Mouse (Mus musculus): Measurements from ENCODE around the gene Smurf1. TPM values are rescaled to one million over a fixed set of nuclear protein-coding genes. Genes with fewer than 3 reads are reported as not detected.

The Smurf1 gene
- total and polyA plus RNA-seq, 3 experiments = 3.1 to 7.2 (median 4.3) TPM

DNA sequence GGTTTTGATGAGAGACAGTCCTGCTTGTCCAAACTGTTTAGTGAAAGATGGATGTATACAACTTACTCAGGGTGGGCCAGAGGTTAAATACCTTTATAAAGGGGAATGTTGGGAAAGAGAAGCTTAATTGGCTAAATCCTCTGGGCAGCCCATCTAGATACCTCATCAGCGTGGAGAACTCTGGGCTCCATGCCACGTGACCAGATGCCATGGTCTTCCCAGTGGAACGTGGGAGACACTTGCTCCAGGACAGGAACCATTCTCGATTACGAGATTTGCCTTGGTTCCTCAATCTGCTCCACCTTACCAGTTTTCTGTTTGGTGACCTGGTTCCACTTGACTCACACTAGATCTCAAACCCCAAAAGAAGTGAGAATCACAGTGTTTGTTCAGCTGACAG lies 116.9 kb downstream of the Smurf1 start:
- Histone ChIP-seq H3K4me1 (ENCODE audit: control insufficient read depth in 1 of 2, insufficient read depth in 2 of 2) (no peaks in the 10 kb centered on the region), H3K27ac (ENCODE audit: insufficient read depth, low read depth) (no peak overlapping the region), H3K27me3 (replicated peaks) (no peaks in the 10 kb centered on the region), H3K79me2 (replicated peaks; ENCODE audit: control insufficient read depth, extremely low read depth, insufficient read depth, poor library complexity, severe bottlenecking) (no peaks in the 10 kb centered on the region), H3K9me3 (replicated peaks; ENCODE audit: low read length) (no peaks in the 10 kb centered on the region), H3K9ac (ENCODE audit: insufficient read depth, low read depth) (no peak overlapping the region), H3K4me2 (ENCODE audit: insufficient read depth, low read depth, poor library complexity, severe bottlenecking) (no peak overlapping the region), H3K36me3 (replicated peaks in 1 of 2; ENCODE audit: control insufficient read depth in 1 of 2, insufficient read depth in 1 of 2, low read length in 1 of 2) (peaks cover 84 to 95% of the 10 kb centered on the region in 2 experiments), H3K4me3 (replicated peaks in 1 of 3; ENCODE audit: low read depth in 2 of 3, low read length in 2 of 3, poor library complexity in 1 of 3) (no peak overlapping the region)
- DNase-seq (ENCODE audit: extremely low read depth) = no peak
- TF ChIP-seq NELFE (IDR thresholded peaks at IDR 0.05; ENCODE audit: low read depth, low read length) (no peak), MAX (IDR thresholded peaks at IDR 0.05; ENCODE audit: low read length) (no peak), JUN (IDR thresholded peaks at IDR 0.05; ENCODE audit: insufficient read depth, low read depth, low read length) (no peak), RCOR1 (conservative IDR thresholded peaks at IDR 0.05; ENCODE audit: low read depth, low read length) (no peak), USF2 (conservative IDR thresholded peaks at IDR 0.05; ENCODE audit: low read depth, low read length) (no peak), ETS1 (conservative IDR thresholded peaks at IDR 0.05; ENCODE audit: low read depth, low read length) (no peak), ZNF384 (IDR thresholded peaks at IDR 0.05; ENCODE audit: low read depth, low read length) (no peak), SIN3A (IDR thresholded peaks at IDR 0.05; ENCODE audit: low read length) (no peak), SMC3 (IDR thresholded peaks at IDR 0.05; ENCODE audit: low read depth, low read length) (no peak), UBTF (IDR thresholded peaks at IDR 0.05; ENCODE audit: low read depth, low read length) (no peak), ZC3H11A (IDR thresholded peaks at IDR 0.05; ENCODE audit: low read depth, low read length) (no peak), CHD1 (IDR thresholded peaks at IDR 0.05; ENCODE audit: low read depth, low read length) (no peak), KAT2A (IDR thresholded peaks at IDR 0.05; ENCODE audit: insufficient replicate concordance, low read length) (no peak), ZMIZ1 (IDR thresholded peaks at IDR 0.05; ENCODE audit: low read depth, low read length) (no peak)
- dilution Hi-C loops (cut with MboI; ENCODE audit: extremely low pct_ligation_motif_present, extremely low pct_unique_long_range_greater_than_20kb, low sequenced_read_pairs) (no loop called here), in situ Hi-C loops (cut with MboI; ENCODE audit: low pct_ligation_motif_present, low pct_unique_long_range_greater_than_20kb, low sequenced_read_pairs) (no loop called here)

DNA sequence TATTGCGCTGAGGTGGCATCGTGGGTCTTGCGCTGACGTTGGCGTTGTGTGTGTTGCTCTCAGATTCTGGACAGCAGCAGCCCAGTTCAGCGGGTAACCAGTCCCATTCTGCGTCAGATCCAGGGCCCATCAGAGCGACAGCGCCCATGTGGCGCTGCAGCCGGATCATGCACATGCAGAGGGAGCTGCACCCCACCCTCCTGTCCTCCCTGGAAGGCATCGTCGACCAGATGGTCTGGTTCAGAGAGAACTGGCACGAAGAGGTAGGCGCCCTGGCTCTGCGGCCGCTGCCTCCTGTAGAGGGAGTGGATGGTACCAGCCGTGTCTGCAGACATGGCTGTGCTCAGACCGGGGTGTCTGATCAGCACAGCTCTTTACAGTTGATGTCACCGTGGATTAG lies 120.3 kb downstream of the Smurf1 start:
- peaks cover 89 to 97% of the 10 kb centered on the region in 2 experiments for H3K36me3 ChIP-seq (replicated peaks in 1 of 2; ENCODE audit: control insufficient read depth in 1 of 2, insufficient read depth in 1 of 2, low read length in 1 of 2)
- TF ChIP-seq CHD1 (IDR thresholded peaks at IDR 0.05; ENCODE audit: low read depth, low read length) (no peak), ZNF384 (IDR thresholded peaks at IDR 0.05; ENCODE audit: low read depth, low read length) (no peak), NELFE (IDR thresholded peaks at IDR 0.05; ENCODE audit: low read depth, low read length) (no peak), IRF4 (IDR thresholded peaks at IDR 0.05; ENCODE audit: low read depth, low read length) (no peak), GABPA (IDR thresholded peaks at IDR 0.05; ENCODE audit: insufficient replicate concordance, low read depth, low read length) (no peak), MYC (IDR thresholded peaks at IDR 0.05; ENCODE audit: low read depth, low read length) (no peak), RAD21 (IDR thresholded peaks at IDR 0.05; ENCODE audit: low read depth, low read length) (no peak), SMC3 (IDR thresholded peaks at IDR 0.05; ENCODE audit: low read depth, low read length) (no peak), MXI1 (IDR thresholded peaks at IDR 0.05; ENCODE audit: low read depth, low read length) (no peak), MAX (IDR thresholded peaks at IDR 0.05; ENCODE audit: low read length) (no peak), BHLHE40 (IDR thresholded peaks at IDR 0.05; ENCODE audit: low read depth, low read length) (no peak)
- no peak overlapping the region for H3K27ac ChIP-seq (ENCODE audit: insufficient read depth, low read depth)
- in situ Hi-C loops (cut with MboI; ENCODE audit: low pct_ligation_motif_present, low pct_unique_long_range_greater_than_20kb, low sequenced_read_pairs) = no loop called here
- H3K9ac ChIP-seq (ENCODE audit: insufficient read depth, low read depth) = no peak overlapping the region
- no peak overlapping the region for H3K4me3 ChIP-seq (replicated peaks in 1 of 3; ENCODE audit: low read depth in 2 of 3, low read length in 2 of 3, poor library complexity in 1 of 3)
- dilution Hi-C loops (cut with MboI; ENCODE audit: extremely low pct_ligation_motif_present, extremely low pct_unique_long_range_greater_than_20kb, low sequenced_read_pairs) = no loop called here
- no peaks in the 10 kb centered on the region for H3K79me2 ChIP-seq (replicated peaks; ENCODE audit: control insufficient read depth, extremely low read depth, insufficient read depth, poor library complexity, severe bottlenecking)
- no peak for DNase-seq (ENCODE audit: extremely low read depth)
- no peaks in the 10 kb centered on the region for H3K4me1 ChIP-seq (ENCODE audit: control insufficient read depth in 1 of 2, insufficient read depth in 2 of 2)
- no peak overlapping the region for H3K4me2 ChIP-seq (ENCODE audit: insufficient read depth, low read depth, poor library complexity, severe bottlenecking)
- no peaks in the 10 kb centered on the region for H3K27me3 ChIP-seq (replicated peaks)
- H3K9me3 ChIP-seq (replicated peaks; ENCODE audit: low read length) = no peaks in the 10 kb centered on the region

All from CH12.LX (cell line).